Mouse (Mus musculus): ENCODE data around the gene Ide.
A peak's percentile ranks its signal among the peaks of the same experiment; 100 is the strongest.

The Ide gene

DNA sequence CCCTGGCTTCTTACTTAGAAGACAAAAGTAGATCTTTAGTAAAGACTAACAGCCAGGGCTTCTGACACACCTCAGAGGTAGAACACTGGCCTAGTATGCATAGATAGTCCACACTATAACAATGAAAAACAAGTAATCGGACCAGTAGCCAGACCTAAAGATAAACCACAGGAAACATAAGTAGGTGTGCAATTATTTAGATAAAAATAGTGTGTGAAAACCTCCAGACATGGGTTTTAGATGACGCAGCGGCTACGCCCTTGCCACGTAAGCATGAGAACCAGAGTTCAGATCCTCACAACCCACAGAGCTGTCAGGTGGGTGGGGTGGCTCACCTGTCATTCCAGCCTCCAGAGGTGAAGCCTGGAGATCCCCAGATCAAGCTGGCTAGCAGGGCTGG lies 4.3 kb downstream of the Ide start:
- no peak for DNase-seq (ENCODE audit: low read depth, low spot score)

GRCm38 (mm10) chr19:37332726-37333125 lies 4.9 kb downstream of the Ide start:
- no peak for DNase-seq (ENCODE audit: low read depth, low spot score)

DNA sequence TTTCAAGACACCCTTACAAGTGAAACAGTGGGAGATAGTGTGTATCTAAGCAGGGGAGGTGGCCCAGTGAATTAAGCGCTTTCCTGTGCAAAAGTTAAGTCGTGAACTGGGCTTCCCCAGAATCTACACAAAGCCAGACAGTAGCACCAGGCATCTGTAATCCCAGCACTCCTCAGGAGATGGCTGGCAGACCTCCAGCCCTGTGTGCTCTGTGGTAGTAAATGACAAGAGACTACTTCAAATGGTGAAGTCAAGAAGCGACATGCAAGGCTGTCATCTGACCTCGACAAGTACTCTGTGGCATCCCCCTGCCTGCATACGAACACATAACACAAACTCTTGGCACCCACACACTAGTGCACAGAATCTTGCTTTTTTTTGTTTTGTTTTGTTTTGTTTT lies 10.4 kb downstream of the Ide start:
- DNase-seq (ENCODE audit: low read depth, low spot score) = no peak

DNA sequence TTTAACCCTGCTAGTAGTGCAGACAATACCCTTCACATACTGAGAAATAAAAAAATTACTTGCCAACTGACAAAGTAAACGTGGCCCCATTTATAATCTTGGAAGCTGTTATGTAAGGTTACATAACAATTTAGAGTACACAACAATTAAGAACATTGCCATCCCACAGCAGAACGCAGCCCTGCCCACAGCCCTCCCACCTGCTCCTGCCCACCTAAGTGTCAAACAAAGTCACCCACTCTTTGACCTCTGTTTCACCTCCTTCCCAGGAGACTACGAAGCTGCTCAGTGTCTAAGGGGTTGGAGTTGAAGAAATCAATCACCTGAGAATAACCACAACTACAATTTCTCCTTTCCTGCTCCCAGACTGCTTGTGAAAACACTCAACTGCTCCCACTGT lies 14.1 kb downstream of the Ide start:
- DNase-seq (ENCODE audit: low read depth, low spot score) = no peak

DNA sequence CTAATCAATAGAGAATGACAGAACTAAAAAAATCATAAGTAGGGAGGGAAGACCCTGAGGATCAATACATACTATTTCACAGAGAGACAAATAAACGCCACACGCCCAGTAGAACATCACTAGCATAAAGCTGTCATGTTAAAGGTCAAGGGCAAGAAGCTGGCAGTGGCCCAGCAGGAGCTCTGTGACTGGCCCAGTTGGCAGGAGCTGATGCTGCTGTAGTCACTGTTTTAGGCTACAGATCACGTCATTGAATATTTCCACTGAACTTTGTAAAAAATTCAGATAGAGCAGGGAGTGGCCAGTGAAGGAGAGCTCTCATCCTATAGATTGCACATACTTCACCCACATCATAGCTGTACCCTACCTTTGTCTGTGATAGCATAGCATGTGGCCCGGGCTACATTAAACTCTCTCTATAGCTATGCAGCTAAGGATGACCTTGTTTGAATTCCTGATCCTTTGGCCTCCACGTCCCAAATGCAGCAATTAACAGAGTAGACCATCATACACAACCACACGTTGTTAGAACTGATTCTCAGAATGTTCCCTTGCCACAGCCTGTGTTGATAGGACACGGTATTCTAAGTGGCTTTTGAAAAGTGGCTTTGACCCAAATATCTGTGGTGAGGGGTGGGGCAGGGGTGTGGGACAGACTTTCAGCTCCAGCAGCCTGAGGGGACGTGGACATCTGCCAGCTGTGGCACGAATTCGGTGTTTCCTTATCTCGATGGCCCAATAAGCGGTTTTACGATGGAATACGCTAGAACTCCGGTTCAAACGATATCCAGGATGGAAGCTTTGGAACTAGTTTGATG lies 16.6 kb downstream of the Ide start:
- DNase-seq (ENCODE audit: low read depth, low spot score) = peak; percentile 50

GRCm38 (mm10) chr19:37317359-37317758 lies 20.3 kb downstream of the Ide start:
- DNase-seq (ENCODE audit: low read depth, low spot score) = no peak

DNA sequence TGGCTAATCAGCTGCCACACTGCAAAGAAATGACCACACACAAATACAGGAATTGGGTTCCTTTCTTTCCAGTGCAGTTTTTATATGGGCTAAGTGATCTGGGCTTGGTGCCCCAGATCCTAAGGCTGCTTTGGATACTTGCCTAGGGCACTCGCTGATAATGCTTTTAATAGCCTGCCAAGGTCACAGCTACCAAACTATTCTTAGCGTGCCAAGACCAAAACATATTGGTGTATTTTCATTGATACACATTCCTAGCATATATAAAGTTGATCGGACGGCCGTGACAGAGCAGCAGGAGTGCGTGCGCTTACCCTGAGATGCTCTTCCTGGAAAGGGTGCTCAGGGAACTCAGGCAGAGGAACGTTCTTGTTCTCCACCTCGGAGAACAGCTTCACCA lies 22.6 kb downstream of the Ide start:
- DNase-seq (ENCODE audit: low read depth, low spot score) = peak; percentile 68

- DNase-seq (ENCODE audit: low read depth, low spot score) = peak; percentile 60
Observed at GRCm38 (mm10) chr19:37311426-37311825, 26.2 kb downstream of the Ide start.

- no peak for DNase-seq (ENCODE audit: low read depth, low spot score)
Observed at GRCm38 (mm10) chr19:37310133-37310532, 27.5 kb downstream of the Ide start.

- DNase-seq (ENCODE audit: low read depth, low spot score) = no peak
Observed at GRCm38 (mm10) chr19:37308941-37309340, 28.7 kb downstream of the Ide start.

DNA sequence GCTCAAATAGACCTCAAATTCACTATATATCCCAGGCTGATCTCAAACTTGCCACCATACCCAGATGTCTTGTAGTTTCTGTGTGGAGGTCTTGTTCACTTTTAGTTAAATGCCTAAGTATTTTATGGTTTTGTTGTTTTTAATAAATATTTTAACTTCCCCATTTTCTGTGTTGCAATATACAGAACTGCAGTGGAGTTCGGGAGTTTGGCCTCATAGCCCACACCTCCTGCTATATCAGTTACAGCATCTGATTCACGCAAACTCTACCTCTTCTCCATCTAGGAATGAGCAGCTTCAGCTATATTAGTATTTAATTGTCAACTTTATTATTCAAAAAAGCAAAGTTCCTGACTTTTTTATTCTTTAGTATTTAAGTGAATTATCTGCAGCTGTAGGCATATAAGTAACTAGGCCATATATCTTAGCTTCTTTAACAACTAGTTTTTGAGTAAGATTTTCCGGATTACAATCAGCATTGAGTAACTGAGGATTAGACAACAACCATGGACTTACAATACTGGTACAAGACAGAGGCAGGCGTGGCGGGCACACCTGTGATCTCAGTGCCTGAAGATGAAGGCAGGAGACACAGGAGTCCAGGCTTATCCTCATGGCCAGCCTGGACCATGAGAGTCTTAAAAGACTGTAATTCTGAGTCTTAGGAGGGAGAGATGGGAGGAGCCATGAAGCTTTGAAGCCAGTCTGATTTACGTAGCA lies 29.7 kb downstream of the Ide start:
- DNase-seq (ENCODE audit: low read depth, low spot score) = no peak

- DNase-seq (ENCODE audit: low read depth, low spot score) = peak; percentile 40
Observed at GRCm38 (mm10) chr19:37306176-37306575, 31.5 kb downstream of the Ide start.

- no peak for DNase-seq (ENCODE audit: low read depth, low spot score)
Observed at GRCm38 (mm10) chr19:37304866-37305265, 32.8 kb downstream of the Ide start.

GRCm38 (mm10) chr19:37304006-37304405 lies 33.6 kb downstream of the Ide start:
- DNase-seq (ENCODE audit: low read depth, low spot score) = no peak

DNA sequence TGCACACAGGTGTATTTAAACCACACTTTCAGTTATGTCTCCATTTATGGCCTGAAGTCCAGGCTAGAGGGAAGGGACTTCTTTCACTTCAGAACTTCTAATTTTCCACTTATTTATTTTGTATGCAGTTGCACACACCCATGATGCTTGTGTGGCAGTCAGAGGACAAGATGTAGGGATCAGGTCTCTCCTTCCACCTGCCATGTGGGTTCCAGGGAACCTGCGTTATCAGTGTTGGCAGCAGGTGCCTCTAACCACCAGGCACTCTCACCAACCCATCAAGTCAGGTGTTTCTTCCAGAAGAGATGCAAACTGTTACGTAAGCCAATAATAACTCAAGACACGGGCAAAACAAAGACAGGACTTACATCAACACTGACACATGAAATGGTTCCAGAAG lies 35.9 kb downstream of the Ide start:
- DNase-seq (ENCODE audit: low read depth, low spot score) = no peak

- DNase-seq (ENCODE audit: low read depth, low spot score) = no peak
Observed at GRCm38 (mm10) chr19:37291676-37292075, 46.0 kb downstream of the Ide start.

- DNase-seq (ENCODE audit: low read depth, low spot score) = no peak
Observed at GRCm38 (mm10) chr19:37290906-37291305, 46.7 kb downstream of the Ide start.

DNA sequence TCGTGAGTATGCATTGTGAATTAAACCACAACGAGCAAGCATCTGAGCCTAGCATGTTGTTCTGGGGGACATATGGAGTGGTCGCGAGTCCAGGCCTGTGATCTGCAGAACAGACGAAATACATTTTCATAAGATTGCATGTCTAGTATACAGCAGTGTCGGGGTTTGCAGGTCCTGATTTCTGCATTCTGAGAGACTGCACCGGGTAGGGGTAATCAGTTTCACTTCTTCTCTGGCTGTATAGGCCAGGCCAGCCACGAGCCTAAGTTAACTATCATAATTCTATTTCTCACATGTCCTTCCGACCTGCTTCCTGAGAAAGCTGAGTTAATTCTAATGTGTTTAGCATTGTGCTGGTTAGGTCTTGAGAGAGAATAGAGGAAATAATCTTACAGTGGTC lies 52.9 kb downstream of the Ide start:
- DNase-seq (ENCODE audit: low read depth, low spot score) = no peak

DNA sequence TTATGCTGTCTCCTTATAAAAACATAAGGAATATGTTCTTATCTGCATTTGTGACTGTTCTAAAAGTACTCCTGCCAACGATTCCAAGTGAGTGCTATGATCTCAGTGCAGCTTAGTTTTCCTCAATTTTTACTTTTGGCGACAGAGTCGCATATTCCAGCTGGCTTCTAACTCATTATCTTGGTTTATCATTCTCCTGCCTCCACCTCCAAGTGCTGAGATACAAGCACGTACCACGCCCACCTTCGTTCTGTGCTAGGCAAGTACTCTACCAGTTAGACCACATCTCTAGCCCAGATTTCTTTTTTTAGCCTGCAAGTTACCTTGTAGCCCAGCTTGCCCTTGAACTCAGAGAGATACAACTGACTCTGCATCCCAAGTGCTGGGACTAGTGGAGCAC lies 54.5 kb downstream of the Ide start:
- peak; percentile 93 for DNase-seq (ENCODE audit: low read depth, low spot score)

DNA sequence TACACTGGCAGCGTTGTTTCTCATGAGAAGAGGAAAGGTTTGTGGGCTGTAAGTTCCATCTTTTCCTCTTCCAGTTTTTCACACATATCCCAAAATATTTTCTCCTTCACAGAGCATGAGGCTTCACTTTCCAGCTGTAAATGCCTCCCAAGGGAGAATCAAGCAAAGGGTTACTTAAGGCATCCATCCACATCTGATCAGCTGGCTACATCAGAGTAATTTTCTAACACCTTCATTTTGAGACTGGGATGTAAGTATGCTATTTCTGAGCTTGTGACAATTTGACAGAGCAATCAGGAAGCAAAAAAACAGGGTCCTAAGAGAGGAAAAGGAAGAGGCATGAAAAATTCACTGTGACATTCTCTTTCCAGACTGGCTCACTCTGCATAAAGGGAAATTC lies 55.9 kb downstream of the Ide start:
- peak; percentile 84 for DNase-seq (ENCODE audit: low read depth, low spot score)

DNA sequence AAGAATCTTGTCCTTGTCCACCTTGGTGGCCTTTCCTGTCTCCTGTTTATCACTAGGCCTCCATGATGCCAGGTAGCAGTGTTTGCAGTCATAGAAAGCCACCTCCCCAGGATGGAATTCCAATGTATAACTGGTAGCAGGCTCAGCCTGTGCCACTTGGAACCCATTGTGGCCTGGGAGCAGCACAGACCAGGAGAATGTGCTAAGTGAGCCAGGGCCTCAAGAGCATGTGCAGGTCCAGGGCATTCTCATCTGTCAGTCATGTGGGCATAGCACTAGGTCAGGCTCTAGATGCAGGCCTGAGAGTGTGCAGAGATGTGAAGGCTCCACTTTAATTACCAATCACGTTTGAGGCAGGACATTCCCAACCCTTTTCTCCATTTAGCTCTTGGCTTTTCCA lies 58.5 kb downstream of the Ide start:
- no peak for DNase-seq (ENCODE audit: low read depth, low spot score)

- DNase-seq (ENCODE audit: low read depth, low spot score) = peak; percentile 86
Observed at GRCm38 (mm10) chr19:37275555-37275954, 62.1 kb downstream of the Ide start.

DNA sequence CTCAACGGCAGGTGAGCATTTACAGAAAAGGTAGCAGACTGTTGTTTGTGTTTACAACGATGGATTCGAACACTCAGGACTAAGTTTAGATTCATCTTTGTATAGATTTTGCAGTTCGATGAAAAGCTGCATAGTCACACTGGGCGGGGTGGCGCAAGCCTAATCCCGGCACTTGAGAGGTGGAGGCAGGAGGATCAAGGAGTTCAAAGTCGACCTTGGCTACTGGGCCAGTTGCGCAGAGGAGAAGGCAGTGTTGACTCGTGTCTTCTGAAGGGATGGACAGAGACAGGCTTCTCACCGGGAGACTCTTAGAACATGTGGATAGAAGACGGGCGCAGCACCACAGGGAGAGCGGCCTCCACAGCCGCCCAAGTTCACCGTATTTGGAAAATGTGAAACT lies 68.5 kb downstream of the Ide start:
- no peak for DNase-seq (ENCODE audit: low read depth, low spot score)
